Mouse (Mus musculus) Patski (cell line): ENCODE measurements around the gene Cylc2. TPM values are rescaled to one million over a fixed set of nuclear protein-coding genes. Genes with fewer than 3 reads are reported as not detected.

ENCODE experiments used
- ATAC-seq: fragments of 100-300 bp; one replicate; pipeline ENCODE4 v1.8.0; 2021
- CTCF ChIA-PET: fragments of 350-600 bp; sonication (Branson Sonifier 250); formaldehyde crosslinking; loops from one replicate; lab custom pipeline; 2022; ENCODE audit warnings: inconsistent platforms; lab: Charles Lee
- POLR2A ChIA-PET: fragments of 350-600 bp; sonication (Branson Sonifier 250); formaldehyde crosslinking; loops from one replicate; lab custom pipeline; 2022; ENCODE audit warnings: antibody characterized with exemption, inconsistent platforms; lab: Charles Lee
- DNase-seq: peaks from one replicate; pipeline ENCODE4 v3.0.0-alpha.2; 2011; ENCODE audit warnings: low read depth, low spot score
- H3K27me3 ChIP-seq: fragments of 371-371 bp; one replicate; pipeline ENCODE4 v1.5.1; 2021
- CTCF ChIP-seq: fragments of 100-300 bp; IDR thresholded peaks from one replicate; pipeline ENCODE4 v1.5.1; 2021
- in situ Hi-C: fragments of 300-500 bp; cut with MboI; formaldehyde crosslinking; loops from 3 replicates; pipeline ENCODE4 v1.11.1; 2018; ENCODE audit warnings: low pct_unique_long_range_greater_than_20kb, mixed read lengths
- polyA plus RNA-seq: library from polyadenylated mRNA; unstranded; gene quantifications from one replicate; pipeline ENCODE4 v1.2.3, GENCODE M21; 2021

Gene Cylc2
- not detected for polyA plus RNA-seq

DNA sequence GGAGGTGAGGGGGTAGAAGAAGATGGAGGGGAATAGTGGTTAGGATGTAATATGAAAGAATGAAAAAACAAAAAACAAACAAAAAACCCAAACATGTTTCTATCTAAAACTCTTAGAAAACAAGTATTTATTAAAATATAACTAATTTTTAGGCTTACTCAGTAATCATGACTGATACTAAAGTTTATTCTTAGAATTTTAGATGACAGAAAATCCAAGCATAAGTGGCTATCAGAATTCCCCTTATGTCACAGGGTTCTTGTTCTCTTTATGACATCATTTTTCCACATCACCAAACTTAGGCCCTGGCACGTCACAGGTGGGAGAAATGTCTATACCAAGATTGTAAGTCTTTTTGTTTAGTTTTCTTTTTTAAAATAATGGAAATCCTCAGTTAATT, at the start of gene Cylc2:
TSS of gene Cylc2 (plus strand) at position 301 of the 400 bp plus-strand sequence.
- in situ Hi-C loops = no loop called here
- ATAC-seq (no peak), DNase-seq (no peak)
- TF ChIP-seq CTCF = no peak
- no peaks in the 10 kb centered on the region for H3K27me3 ChIP-seq
- ChIA-PET CTCF (no interaction called here), POLR2A (no interaction called here)
